Mouse (Mus musculus): ENCODE data around the gene Trim26. TPM values are rescaled to one million over a fixed set of nuclear protein-coding genes. Genes with fewer than 3 reads are reported as not detected.
A peak's percentile ranks its signal among the peaks of the same experiment; 100 is the strongest.
"Not testable (repeated sequence)": the region's sequence is repeated elsewhere in the genome, so short reads cannot be mapped to it uniquely, and the experiment has no call there.

Trim26 gene
- total and polyA plus RNA-seq, 2 experiments = 13.5 to 27.0 TPM

- H3K36me3 ChIP-seq (ENCODE audit: control insufficient read depth, insufficient read depth, low read length) = no peaks in the 10 kb centered on the region
- 81% methylated on average over 5 of the region's 5 CpGs for WGBS
- H3K4me1 ChIP-seq (ENCODE audit: control insufficient read depth, insufficient read depth, low read length) = no peaks in the 10 kb centered on the region
- H3K27me3 ChIP-seq (ENCODE audit: control insufficient read depth, insufficient read depth, low read length) = no peaks in the 10 kb centered on the region
- H3K4me3 ChIP-seq (ENCODE audit: insufficient read depth, low read depth, low read length) = no peak within 1 kb of the TSS
- no peak within 1 kb of the TSS for H3K9ac ChIP-seq (ENCODE audit: low read depth, low read length)
- H3K79me2 ChIP-seq (ENCODE audit: control insufficient read depth, insufficient read depth, low read length) = no peaks in the 10 kb centered on the region
- no peak for DNase-seq (ENCODE audit: extremely low read depth, low read depth, low spot score)
- TF ChIP-seq CTCF (IDR thresholded peaks at IDR 0.05; ENCODE audit: low read depth, low read length) (no peak), POLR2A (IDR thresholded peaks at IDR 0.05; ENCODE audit: extremely low read depth, insufficient read depth, low read length) (no peak)
- H3K27ac ChIP-seq (replicated peaks; ENCODE audit: insufficient read depth, low read depth, low read length) = no peak within 1 kb of the TSS
Observed at GRCm38 (mm10) chr17:36890073-36890903, 53.4 kb downstream of the Trim26 start, which contains the start of gene Trim40. Gene Trim40, minus strand, starts transcription at chr17:36890123.

- H3K79me2 ChIP-seq (ENCODE audit: control insufficient read depth, insufficient read depth, low read length); DNase-seq (ENCODE audit: extremely low read depth, low read depth, low spot score); H3K9ac ChIP-seq (ENCODE audit: low read depth, low read length); H3K36me3 ChIP-seq (ENCODE audit: control insufficient read depth, insufficient read depth, low read length); H3K4me3 ChIP-seq (ENCODE audit: insufficient read depth, low read depth, low read length); H3K27ac ChIP-seq (replicated peaks; ENCODE audit: insufficient read depth, low read depth, low read length); H3K27me3 ChIP-seq (ENCODE audit: control insufficient read depth, insufficient read depth, low read length); H3K4me1 ChIP-seq (ENCODE audit: control insufficient read depth, insufficient read depth, low read length): not testable (repeated sequence)
- WGBS = 92% methylated on average over 1 of the region's 1 CpGs
Observed at GRCm38 (mm10) chr17:36891496-36891895, 54.6 kb downstream of the Trim26 start.

- TF ChIP-seq CTCF (IDR thresholded peaks at IDR 0.05; ENCODE audit: low read depth, low read length) (peak; percentile 50), POLR2A (IDR thresholded peaks at IDR 0.05; ENCODE audit: extremely low read depth, insufficient read depth, low read length) (no peak)
- Histone ChIP-seq H3K79me2 (ENCODE audit: control insufficient read depth, insufficient read depth, low read length) (no peaks in the 10 kb centered on the region), H3K9ac (ENCODE audit: low read depth, low read length) (no peak overlapping the region), H3K4me1 (ENCODE audit: control insufficient read depth, insufficient read depth, low read length) (no peaks in the 10 kb centered on the region), H3K4me3 (ENCODE audit: insufficient read depth, low read depth, low read length) (no peak overlapping the region), H3K36me3 (ENCODE audit: control insufficient read depth, insufficient read depth, low read length) (no peaks in the 10 kb centered on the region), H3K27me3 (ENCODE audit: control insufficient read depth, insufficient read depth, low read length) (no peaks in the 10 kb centered on the region), H3K27ac (replicated peaks; ENCODE audit: insufficient read depth, low read depth, low read length) (no peak overlapping the region)
- DNase-seq (ENCODE audit: extremely low read depth, low read depth, low spot score) = peak; percentile 34
- 12% methylated on average over 2 of the region's 2 CpGs for WGBS
Observed at GRCm38 (mm10) chr17:36892362-36892761, 55.4 kb downstream of the Trim26 start.

- 56% methylated on average over 5 of the region's 5 CpGs for WGBS
- TF ChIP-seq CTCF (IDR thresholded peaks at IDR 0.05; ENCODE audit: low read depth, low read length) (no peak), POLR2A (IDR thresholded peaks at IDR 0.05; ENCODE audit: extremely low read depth, insufficient read depth, low read length) (no peak)
- H3K79me2 ChIP-seq (ENCODE audit: control insufficient read depth, insufficient read depth, low read length) = no peaks in the 10 kb centered on the region
- H3K4me1 ChIP-seq (ENCODE audit: control insufficient read depth, insufficient read depth, low read length) = no peaks in the 10 kb centered on the region
- no peak overlapping the region for H3K9ac ChIP-seq (ENCODE audit: low read depth, low read length)
- H3K36me3 ChIP-seq (ENCODE audit: control insufficient read depth, insufficient read depth, low read length) = no peaks in the 10 kb centered on the region
- H3K27ac ChIP-seq (replicated peaks; ENCODE audit: insufficient read depth, low read depth, low read length) = no peak overlapping the region
- no peak for DNase-seq (ENCODE audit: extremely low read depth, low read depth, low spot score)
- no peaks in the 10 kb centered on the region for H3K27me3 ChIP-seq (ENCODE audit: control insufficient read depth, insufficient read depth, low read length)
- H3K4me3 ChIP-seq (ENCODE audit: insufficient read depth, low read depth, low read length) = no peak overlapping the region
Observed at GRCm38 (mm10) chr17:36893387-36893786, 56.5 kb downstream of the Trim26 start.

- no peak overlapping the region for H3K27ac ChIP-seq (replicated peaks; ENCODE audit: insufficient read depth, low read depth, low read length)
- H3K27me3 ChIP-seq (ENCODE audit: control insufficient read depth, insufficient read depth, low read length) = no peaks in the 10 kb centered on the region
- H3K4me1 ChIP-seq (ENCODE audit: control insufficient read depth, insufficient read depth, low read length) = no peaks in the 10 kb centered on the region
- 100% methylated on average over 1 of the region's 1 CpGs for WGBS
- H3K4me3 ChIP-seq (ENCODE audit: insufficient read depth, low read depth, low read length) = no peak overlapping the region
- no peak overlapping the region for H3K9ac ChIP-seq (ENCODE audit: low read depth, low read length)
- TF ChIP-seq CTCF (IDR thresholded peaks at IDR 0.05; ENCODE audit: low read depth, low read length) = peak; percentile 44; the same call in 1 of the 2 replicates
- TF ChIP-seq POLR2A (IDR thresholded peaks at IDR 0.05; ENCODE audit: extremely low read depth, insufficient read depth, low read length) = no peak
- H3K36me3 ChIP-seq (ENCODE audit: control insufficient read depth, insufficient read depth, low read length) = no peaks in the 10 kb centered on the region
- no peaks in the 10 kb centered on the region for H3K79me2 ChIP-seq (ENCODE audit: control insufficient read depth, insufficient read depth, low read length)
- DNase-seq (ENCODE audit: extremely low read depth, low read depth, low spot score) = peak; percentile 41
Observed at GRCm38 (mm10) chr17:36896583-36896982, 59.6 kb downstream of the Trim26 start.

- no peak overlapping the region for H3K27ac ChIP-seq (replicated peaks; ENCODE audit: insufficient read depth, low read depth, low read length)
- H3K4me1 ChIP-seq (ENCODE audit: control insufficient read depth, insufficient read depth, low read length) = no peaks in the 10 kb centered on the region
- H3K79me2 ChIP-seq (ENCODE audit: control insufficient read depth, insufficient read depth, low read length) = no peaks in the 10 kb centered on the region
- DNase-seq (ENCODE audit: extremely low read depth, low read depth, low spot score) = no peak
- no peaks in the 10 kb centered on the region for H3K36me3 ChIP-seq (ENCODE audit: control insufficient read depth, insufficient read depth, low read length)
- no peak overlapping the region for H3K4me3 ChIP-seq (ENCODE audit: insufficient read depth, low read depth, low read length)
- no peaks in the 10 kb centered on the region for H3K27me3 ChIP-seq (ENCODE audit: control insufficient read depth, insufficient read depth, low read length)
- no peak overlapping the region for H3K9ac ChIP-seq (ENCODE audit: low read depth, low read length)
- no peak for TF ChIP-seq POLR2A (IDR thresholded peaks at IDR 0.05; ENCODE audit: extremely low read depth, insufficient read depth, low read length)
- TF ChIP-seq CTCF (IDR thresholded peaks at IDR 0.05; ENCODE audit: low read depth, low read length) = no peak
Observed at GRCm38 (mm10) chr17:36897065-36897464, 60.1 kb downstream of the Trim26 start.

Data from liver, adult 2 months (tissue).